Mouse (Mus musculus) layer of hippocampus, postnatal 10 days (tissue): ENCODE data around the gene Igf2bp2. TPM values are rescaled to one million over a fixed set of nuclear protein-coding genes. Genes with fewer than 3 reads are reported as not detected.

ENCODE experiments used
- DNase-seq, 2 experiments: peaks; one replicate each; pipeline ENCODE4 v3.0.0; 2021; ENCODE audit warnings: low spot score in 2 of 2
- total RNA-seq, 2 experiments: library from RNA; stranded (reverse); gene quantifications; 2 replicates each; pipeline ENCODE4 v1.2.3; 2021

The Igf2bp2 gene
- total RNA-seq, 2 experiments from 2014 or later = 0.76 to 1.3 TPM

GRCm38 (mm10) chr16:22046739-22047366 lies 116.2 kb downstream of the Igf2bp2 start:
- DNase-seq = no peak

- no peak for DNase-seq
Measured at GRCm38 (mm10) chr16:22045930-22046329, 117.2 kb downstream of the Igf2bp2 start.

GRCm38 (mm10) chr16:22043830-22044229 lies 119.3 kb downstream of the Igf2bp2 start:
- DNase-seq = no peak

GRCm38 (mm10) chr16:22039978-22040377 lies 123.1 kb downstream of the Igf2bp2 start:
- no peak for DNase-seq

- no peak for DNase-seq
Measured at GRCm38 (mm10) chr16:22038554-22038953, 124.5 kb downstream of the Igf2bp2 start.

- DNase-seq = no peak
Measured at GRCm38 (mm10) chr16:22027474-22027873, 135.6 kb downstream of the Igf2bp2 start.

- no peak for DNase-seq
Measured at GRCm38 (mm10) chr16:22022122-22022521, 141.0 kb downstream of the Igf2bp2 start.

- DNase-seq = no peak
Measured at GRCm38 (mm10) chr16:22015569-22015968, 147.5 kb downstream of the Igf2bp2 start.

GRCm38 (mm10) chr16:22009596-22009995 lies 153.5 kb downstream of the Igf2bp2 start:
- DNase-seq = no peak

- peak; percentile 100 for DNase-seq
Measured at GRCm38 (mm10) chr16:22009099-22009584, 154.0 kb downstream of the Igf2bp2 start, which contains the start of gene Senp2. Gene Senp2, plus strand, starts transcription at chr16:22009484.

Other genes with a start within 250 kb of the Igf2bp2 start
- 10 to 100 TPM; 19.3 to 22.1 TPM for gene Tmem41a, start 215.7 kb downstream of the Igf2bp2 start, total RNA-seq
- under 1 TPM; 0.33 to 0.59 TPM for gene Liph, start 167.6 kb downstream of the Igf2bp2 start, total RNA-seq
- gene Senp2, start 153.8 kb downstream of the Igf2bp2 start, total RNA-seq = 10 to 100 TPM; 69.7 to 70.8 TPM
- gene Tra2b, start 102.7 kb upstream of the Igf2bp2 start, total RNA-seq = 100 to 1,000 TPM in 1 of 2 experiments, 10 to 100 TPM in 1; 98.6 to 105 TPM